Mouse (Mus musculus): ENCODE results near the gene 9930022D16Rik.

The 9930022D16Rik gene

GRCm38 (mm10) chr11:109417472-109418040, 3.8 kb downstream of the 9930022D16Rik start:
- no peak for DNase-seq

DNA sequence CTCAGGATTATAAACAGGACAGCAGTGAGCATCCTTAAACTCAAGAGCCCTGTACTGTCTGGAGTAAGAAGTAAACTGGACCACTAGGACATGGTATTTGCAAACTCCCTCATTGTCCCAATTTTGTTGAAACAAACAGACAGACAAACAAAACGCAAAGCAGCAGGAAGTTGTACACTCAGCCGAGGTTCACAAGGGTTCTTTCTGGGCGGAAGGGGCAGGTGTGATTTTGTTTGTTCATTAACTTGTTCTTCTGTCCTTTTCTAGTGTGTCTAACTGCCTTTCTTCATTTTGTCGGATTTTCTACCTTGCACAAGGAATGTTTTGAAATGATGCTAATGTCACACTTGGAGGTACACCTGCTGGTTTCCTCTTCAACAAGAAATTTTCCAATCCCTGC, 5.7 kb downstream of the 9930022D16Rik start:
- no peak for DNase-seq

DNA sequence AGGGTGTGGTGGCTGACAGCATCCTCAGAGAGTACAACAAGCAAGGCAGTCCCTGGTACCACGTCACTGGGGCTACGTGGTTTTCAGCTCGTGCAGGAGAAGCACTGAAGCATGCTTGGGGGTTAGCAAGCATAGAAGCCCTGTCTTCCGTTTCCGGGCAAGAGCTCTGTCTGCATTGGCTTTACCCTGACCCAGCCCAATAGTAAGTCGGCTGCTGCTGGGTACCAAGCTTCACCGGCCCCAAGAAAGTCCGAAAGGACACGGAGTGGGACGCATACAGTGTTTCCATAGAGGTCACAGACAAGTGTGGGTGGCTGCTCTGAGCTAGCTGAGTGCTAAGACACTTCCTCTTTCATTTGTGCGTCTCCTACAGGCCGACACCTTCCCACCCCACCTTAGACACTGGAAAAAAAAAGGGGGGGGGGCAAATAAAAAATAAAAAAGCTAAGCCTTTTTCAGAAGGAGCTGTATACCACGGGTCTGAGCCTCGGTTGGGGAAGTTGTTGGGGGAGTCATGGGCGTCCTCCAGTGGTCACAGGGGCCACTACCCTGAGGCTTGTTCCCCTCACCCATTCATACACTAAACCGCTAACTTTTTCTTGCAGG, 6.3 kb downstream of the 9930022D16Rik start:
- no peak for DNase-seq

DNA sequence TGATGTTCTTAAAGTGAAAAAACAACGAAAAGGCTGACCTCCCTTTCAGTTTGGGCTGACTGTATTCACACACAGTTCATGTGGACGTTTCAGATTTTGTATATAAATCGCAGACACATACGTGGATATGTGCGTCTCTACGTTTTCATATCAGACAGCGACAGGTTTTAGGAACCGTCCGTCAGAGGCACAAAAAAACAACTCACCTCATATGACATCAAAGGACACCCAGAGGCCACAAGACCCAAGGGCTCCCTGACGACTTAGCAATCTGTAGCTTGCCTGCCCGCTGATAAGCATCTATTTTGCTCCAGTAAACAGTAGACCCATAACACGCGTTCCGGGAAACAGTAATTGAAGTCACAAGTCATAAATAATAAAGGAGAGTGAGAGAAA, 6.8 kb downstream of the 9930022D16Rik start:
- DNase-seq, result no peak

- DNase-seq, result no peak
Measured at GRCm38 (mm10) chr11:109421205-109421604, 7.5 kb downstream of the 9930022D16Rik start.

GRCm38 (mm10) chr11:109422263-109422662, 8.5 kb downstream of the 9930022D16Rik start:
- no peak for DNase-seq

GRCm38 (mm10) chr11:109423294-109423693, 9.6 kb downstream of the 9930022D16Rik start:
- DNase-seq, result no peak

GRCm38 (mm10) chr11:109425392-109426271, 11.9 kb downstream of the 9930022D16Rik start, which contains the start of gene Amz2:
Amz2 (plus strand) TSS chr11:109425946.
- DNase-seq, result peak; percentile 98 to 99

DNA sequence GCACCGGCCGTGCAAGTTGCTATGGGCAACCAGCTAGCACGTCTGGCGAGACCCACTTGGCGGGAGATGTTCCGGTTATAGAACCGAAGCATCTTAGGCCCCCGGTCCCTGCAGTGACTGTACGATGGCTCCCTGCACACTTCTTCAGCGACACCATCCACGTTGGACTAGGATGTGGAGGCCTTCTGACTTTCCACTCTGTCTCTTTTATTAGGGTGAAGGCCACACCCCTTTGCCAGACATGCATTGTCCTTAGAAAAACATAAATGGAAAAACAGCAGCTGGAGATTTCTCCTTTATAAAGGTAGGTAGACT, 12.5 kb downstream of the 9930022D16Rik start:
- no peak for DNase-seq

DNA sequence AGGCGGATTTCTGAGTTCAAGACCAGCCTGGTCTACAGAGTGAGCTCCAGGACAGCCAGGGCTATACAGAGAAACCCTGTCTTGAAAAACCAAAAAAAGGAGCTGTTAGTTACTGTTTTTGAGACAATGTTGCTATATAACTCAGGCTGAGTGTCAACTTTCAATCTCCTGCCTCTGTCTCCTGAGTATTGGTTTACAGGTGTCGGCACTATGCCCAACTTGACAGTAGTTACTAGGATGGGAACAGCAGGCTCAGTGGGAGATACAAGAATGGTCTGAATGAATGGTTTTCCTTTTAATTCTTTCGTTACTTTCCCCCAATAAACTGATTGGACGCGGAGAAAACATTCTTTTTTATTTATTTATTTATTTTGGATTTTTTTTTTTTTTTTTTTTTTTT, 13.6 kb downstream of the 9930022D16Rik start:
- no peak for DNase-seq

DNA sequence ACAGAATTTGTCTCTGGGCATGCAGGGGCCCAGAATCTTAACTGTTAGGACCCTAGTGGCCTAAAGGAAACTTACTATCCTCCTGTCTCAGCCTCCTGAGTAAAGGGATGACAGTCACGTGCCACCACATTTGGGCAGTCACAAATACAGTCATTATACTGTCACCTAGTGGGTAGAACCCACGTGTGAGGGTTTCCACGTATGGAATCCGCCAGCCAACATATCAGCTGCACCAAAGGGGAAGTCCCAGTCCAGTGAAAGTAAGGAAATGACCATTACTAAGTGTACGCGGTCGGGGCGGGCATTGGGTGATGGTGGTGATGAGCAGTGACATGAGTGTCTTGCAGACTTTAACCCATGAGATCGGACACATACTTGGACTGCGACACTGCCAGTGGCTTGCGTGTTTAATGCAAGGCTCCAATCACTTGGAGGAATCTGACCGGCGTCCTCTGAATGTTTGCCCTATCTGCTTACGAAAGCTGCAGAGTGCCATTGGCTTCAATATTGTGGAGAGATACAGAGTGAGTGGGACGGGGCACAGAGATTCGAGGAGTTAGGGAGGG, 20.6 kb downstream of the 9930022D16Rik start:
- DNase-seq, result no peak

DNA sequence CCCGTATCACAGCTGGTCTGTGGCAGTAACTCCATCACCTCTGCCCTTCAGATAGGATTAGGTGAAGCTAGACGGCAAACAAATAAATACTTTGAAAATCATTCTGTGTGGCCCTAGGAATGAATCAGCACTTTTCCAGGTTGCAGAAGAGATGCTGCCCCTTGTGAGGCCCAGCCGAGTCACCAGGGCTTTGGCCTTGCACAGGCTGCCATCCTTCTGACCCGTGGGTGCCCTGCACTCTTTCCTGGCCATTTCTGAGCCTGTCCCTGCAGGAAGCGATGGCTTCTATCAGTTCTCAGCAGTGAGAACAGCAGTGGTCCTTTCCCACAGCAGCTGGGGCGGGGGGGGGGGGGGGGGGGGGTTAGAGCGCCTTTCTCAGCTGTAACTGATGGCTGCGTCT, 23.2 kb downstream of the 9930022D16Rik start:
- no peak for DNase-seq

DNA sequence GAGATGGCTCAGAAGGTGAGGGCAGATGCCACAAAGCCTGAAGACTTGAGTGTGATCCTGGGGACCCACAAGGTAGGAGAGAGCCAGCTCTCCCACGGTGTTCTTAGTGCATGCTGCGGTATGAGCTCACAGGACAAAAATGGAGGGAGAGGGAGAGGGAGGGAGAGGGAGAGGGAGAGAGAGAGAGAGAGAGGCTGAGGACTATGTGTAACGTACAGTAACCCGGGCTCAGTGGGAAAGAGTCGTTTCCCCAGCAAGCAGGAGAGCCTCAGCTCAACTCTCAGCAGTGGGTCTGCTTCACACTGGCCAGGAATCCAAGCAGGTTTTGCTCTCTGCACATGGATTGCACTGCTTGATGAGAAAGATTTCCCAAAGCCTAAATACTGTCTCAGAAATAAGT, 25.5 kb downstream of the 9930022D16Rik start:
- DNase-seq, result no peak

DNA sequence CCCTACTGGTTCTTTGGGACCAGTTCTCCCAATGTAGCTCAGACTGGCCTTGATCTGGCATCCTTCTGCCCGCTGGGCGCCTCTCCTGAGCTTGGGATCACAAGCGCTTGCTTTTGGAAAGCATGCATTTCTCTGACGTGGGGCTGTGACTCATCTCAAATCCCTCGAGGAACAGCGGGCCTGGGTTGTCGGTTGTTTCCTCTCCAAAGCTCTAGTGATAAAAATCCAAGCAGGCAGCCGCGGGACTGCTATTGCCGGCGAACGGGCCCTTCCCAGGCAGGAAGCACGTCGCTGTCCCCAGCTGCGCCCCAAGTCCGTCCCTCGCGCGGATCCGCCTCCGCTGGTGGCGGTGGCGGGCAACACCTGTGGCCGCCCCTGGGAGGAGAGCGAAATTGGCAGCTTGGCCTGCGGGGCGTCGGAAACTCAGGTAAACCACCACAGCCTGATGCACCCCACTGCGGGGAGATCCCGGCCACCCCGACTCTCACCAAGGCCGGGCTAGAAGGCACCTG, 26.2 kb downstream of the 9930022D16Rik start:
- DNase-seq, result peak; percentile 64 to 66

DNA sequence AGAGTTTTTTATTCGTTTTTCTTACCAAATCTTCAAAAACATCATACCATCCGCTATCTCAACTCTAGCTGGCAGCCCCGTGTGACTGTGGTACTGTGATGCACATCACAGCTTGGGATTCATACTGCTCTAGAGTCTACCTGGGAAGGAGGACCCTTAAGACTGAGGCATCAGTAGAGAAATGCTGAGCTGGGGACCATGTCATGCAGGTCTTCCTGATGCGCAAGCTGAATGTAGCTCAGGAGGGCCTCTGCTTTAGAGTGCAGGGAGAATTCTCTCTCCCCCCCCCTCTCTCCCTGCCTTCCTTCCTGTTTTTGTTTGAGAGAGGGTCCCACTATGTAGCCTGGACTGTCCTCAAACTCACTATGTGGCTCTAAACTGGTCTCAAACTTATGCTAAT, 26.9 kb downstream of the 9930022D16Rik start:
- no peak for DNase-seq

GRCm38 (mm10) chr11:109441119-109441518, 27.4 kb downstream of the 9930022D16Rik start:
- DNase-seq, result peak; percentile 27 to 45

- DNase-seq, result no peak
Measured at GRCm38 (mm10) chr11:109442166-109442730, 28.5 kb downstream of the 9930022D16Rik start.

DNA sequence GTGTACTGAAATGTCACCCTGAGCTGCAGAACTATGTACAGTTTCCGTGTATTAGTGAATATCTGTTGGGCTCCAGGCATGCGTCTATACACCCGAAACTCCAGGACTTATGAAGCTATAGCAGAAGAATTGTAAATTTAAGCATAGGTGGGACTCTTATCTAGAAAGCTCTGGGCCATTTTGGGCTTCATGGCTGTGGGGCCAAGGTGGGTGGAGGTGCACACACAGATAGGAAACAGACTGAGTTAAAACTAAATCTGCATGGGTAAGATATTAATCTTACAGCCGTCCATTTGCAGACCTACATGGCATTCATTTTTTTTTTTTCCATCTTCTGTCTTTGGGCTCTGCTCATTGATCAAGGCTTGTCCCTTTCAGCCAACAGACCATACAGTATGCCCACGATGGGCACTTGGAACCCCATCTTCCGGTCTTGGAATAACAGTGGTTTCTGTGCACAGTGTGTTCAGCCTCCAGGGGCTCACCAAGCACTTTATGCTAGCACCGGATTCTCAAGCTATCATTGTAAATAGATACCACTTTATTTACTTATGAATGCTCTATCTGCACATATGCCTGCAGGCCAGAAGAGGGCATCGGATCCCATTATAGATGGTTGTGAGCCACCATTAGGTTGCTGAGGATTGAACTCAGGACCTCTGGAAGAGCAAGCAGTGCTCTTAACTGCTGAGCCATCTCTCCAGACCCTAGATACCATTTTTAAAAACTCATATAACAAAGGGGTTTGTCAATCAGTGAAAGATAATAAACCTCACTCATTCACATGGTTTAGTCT, 29.9 kb downstream of the 9930022D16Rik start:
- no peak for DNase-seq

- DNase-seq, result peak; percentile 35 to 43
Measured at GRCm38 (mm10) chr11:109444600-109444999, 30.9 kb downstream of the 9930022D16Rik start.

- DNase-seq, result peak in 1 of 2 experiments; percentile 41
Measured at GRCm38 (mm10) chr11:109445438-109446035, 31.8 kb downstream of the 9930022D16Rik start.

- DNase-seq, result no peak
Measured at GRCm38 (mm10) chr11:109451169-109451568, 37.5 kb downstream of the 9930022D16Rik start.

- no peak for DNase-seq
Measured at GRCm38 (mm10) chr11:109456261-109456660, 42.5 kb downstream of the 9930022D16Rik start.
